Mouse (Mus musculus) embryonic fibroblast, embryonic 13.5 days (primary cell): Measurements from ENCODE around the gene Col4a1.

Source experiments
- CTCF ChIP-seq: IDR thresholded peaks from 2 replicates; pipeline ENCODE4 v1.5.1; 2011; ENCODE audit warnings: mild to moderate bottlenecking, control low read depth, low read length, moderate library complexity, borderline replicate concordance; ENCODE audit not compliant: insufficient read depth
- POLR2A ChIP-seq: IDR thresholded peaks from 2 replicates; pipeline ENCODE4 v1.6.1; 2011; ENCODE audit warnings: low read depth, mild to moderate bottlenecking, control low read depth, low read length, moderate library complexity

- TF ChIP-seq POLR2A = no peak
- TF ChIP-seq CTCF = no peak
These were observed 162.4 kb downstream of the Col4a1 start for GRCm38 (mm10) chr8:11150268-11150667.
